Mouse (Mus musculus): ENCODE data around the gene Pla2g4e. TPM values are rescaled to one million over a fixed set of nuclear protein-coding genes. Genes with fewer than 3 reads are reported as not detected.

The Pla2g4e gene
- total RNA-seq, 1 experiment: 1.1 TPM

GRCm38 (mm10) chr2:120165474-120165873 is 79.7 kb downstream of the Pla2g4e start:
- H3K9ac ChIP-seq (ENCODE audit: insufficient read depth, low read depth, low read length, poor library complexity, severe bottlenecking): no peak overlapping the region
- H3K4me3 ChIP-seq (ENCODE audit: insufficient read depth in 1 of 2, low read depth in 1 of 2, low read length in 2 of 2, poor library complexity in 1 of 2, severe bottlenecking in 1 of 2): no peak overlapping the region
- no peaks in the 10 kb centered on the region for H3K4me1 ChIP-seq (ENCODE audit: control insufficient read depth in 2 of 2, insufficient read depth in 2 of 2, low read length in 2 of 2, poor library complexity in 1 of 2)
- H3K27ac ChIP-seq (ENCODE audit: insufficient read depth, low read depth, low read length, poor library complexity, severe bottlenecking): no peak overlapping the region
- no peaks in the 10 kb centered on the region for H3K36me3 ChIP-seq (ENCODE audit: control insufficient read depth, insufficient read depth, low read length, poor library complexity, severe bottlenecking)
- DNase-seq (ENCODE audit: low read depth, low spot score): no peak
- TF ChIP-seq CHD2 (IDR thresholded peaks at IDR 0.05; ENCODE audit: low read depth, low read length) (no peak), MAFK (IDR thresholded peaks at IDR 0.05; ENCODE audit: insufficient read depth, low read depth, low read length) (no peak), ZNF384 (IDR thresholded peaks at IDR 0.05; ENCODE audit: low read depth, low read length) (no peak), ZC3H11A (IDR thresholded peaks at IDR 0.05; ENCODE audit: borderline replicate concordance, low read depth, low read length) (no peak), HCFC1 (IDR thresholded peaks at IDR 0.05; ENCODE audit: borderline replicate concordance, insufficient read depth, low read length) (no peak)
- in situ Hi-C loops (cut with MboI; ENCODE audit: low sequenced_read_pairs in 2 of 2, unreplicated experiment in 2 of 2): no loop called here
- H3K9me3 ChIP-seq (ENCODE audit: control insufficient read depth, insufficient read depth, low read depth, low read length): no peaks in the 10 kb centered on the region

- no peak overlapping the region for H3K9ac ChIP-seq (ENCODE audit: insufficient read depth, low read depth, low read length, poor library complexity, severe bottlenecking)
- in situ Hi-C loops (cut with MboI; ENCODE audit: low sequenced_read_pairs in 2 of 2, unreplicated experiment in 2 of 2): no loop called here
- H3K4me1 ChIP-seq (ENCODE audit: control insufficient read depth in 2 of 2, insufficient read depth in 2 of 2, low read length in 2 of 2, poor library complexity in 1 of 2): no peaks in the 10 kb centered on the region
- no peak overlapping the region for H3K27ac ChIP-seq (ENCODE audit: insufficient read depth, low read depth, low read length, poor library complexity, severe bottlenecking)
- H3K9me3 ChIP-seq (ENCODE audit: control insufficient read depth, insufficient read depth, low read depth, low read length): no peaks in the 10 kb centered on the region
- DNase-seq (ENCODE audit: low read depth, low spot score): no peak
- no peak for TF ChIP-seq ZC3H11A (IDR thresholded peaks at IDR 0.05; ENCODE audit: borderline replicate concordance, low read depth, low read length)
- TF ChIP-seq MAFK (IDR thresholded peaks at IDR 0.05; ENCODE audit: insufficient read depth, low read depth, low read length): no peak
- no peak overlapping the region for H3K4me3 ChIP-seq (ENCODE audit: insufficient read depth in 1 of 2, low read depth in 1 of 2, low read length in 2 of 2, poor library complexity in 1 of 2, severe bottlenecking in 1 of 2)
- no peaks in the 10 kb centered on the region for H3K36me3 ChIP-seq (ENCODE audit: control insufficient read depth, insufficient read depth, low read length, poor library complexity, severe bottlenecking)
Measured at GRCm38 (mm10) chr2:120159434-120159833, 85.7 kb downstream of the Pla2g4e start.

GRCm38 (mm10) chr2:120158846-120159245 is 86.3 kb downstream of the Pla2g4e start:
- H3K36me3 ChIP-seq (ENCODE audit: control insufficient read depth, insufficient read depth, low read length, poor library complexity, severe bottlenecking): no peaks in the 10 kb centered on the region

GRCm38 (mm10) chr2:120158016-120158415 is 87.1 kb downstream of the Pla2g4e start:
- DNase-seq (ENCODE audit: low read depth, low spot score): no peak
- H3K27ac ChIP-seq (ENCODE audit: insufficient read depth, low read depth, low read length, poor library complexity, severe bottlenecking): no peak overlapping the region
- H3K4me3 ChIP-seq (ENCODE audit: insufficient read depth in 1 of 2, low read depth in 1 of 2, low read length in 2 of 2, poor library complexity in 1 of 2, severe bottlenecking in 1 of 2): no peak overlapping the region
- TF ChIP-seq MAFK (IDR thresholded peaks at IDR 0.05; ENCODE audit: insufficient read depth, low read depth, low read length) (no peak), CHD2 (IDR thresholded peaks at IDR 0.05; ENCODE audit: low read depth, low read length) (no peak), ZC3H11A (IDR thresholded peaks at IDR 0.05; ENCODE audit: borderline replicate concordance, low read depth, low read length) (no peak), HCFC1 (IDR thresholded peaks at IDR 0.05; ENCODE audit: borderline replicate concordance, insufficient read depth, low read length) (no peak), ZNF384 (IDR thresholded peaks at IDR 0.05; ENCODE audit: low read depth, low read length) (no peak)
- H3K9me3 ChIP-seq (ENCODE audit: control insufficient read depth, insufficient read depth, low read depth, low read length): no peaks in the 10 kb centered on the region
- H3K9ac ChIP-seq (ENCODE audit: insufficient read depth, low read depth, low read length, poor library complexity, severe bottlenecking): no peak overlapping the region
- H3K36me3 ChIP-seq (ENCODE audit: control insufficient read depth, insufficient read depth, low read length, poor library complexity, severe bottlenecking): no peaks in the 10 kb centered on the region
- H3K4me1 ChIP-seq (ENCODE audit: control insufficient read depth in 2 of 2, insufficient read depth in 2 of 2, low read length in 2 of 2, poor library complexity in 1 of 2): 0 out of 4 replicates have a peak, but pooled peaks cover 0 to 3% of the 10 kb centered on the region in 2 experiments
- in situ Hi-C loops (cut with MboI; ENCODE audit: low sequenced_read_pairs in 2 of 2, unreplicated experiment in 2 of 2): no loop called here

More at GRCm38 (mm10) chr2:120158846-120159245, 86.3 kb downstream of the Pla2g4e start:
- H3K9me3 ChIP-seq (ENCODE audit: control insufficient read depth, insufficient read depth, low read depth, low read length): no peaks in the 10 kb centered on the region
- in situ Hi-C loops (cut with MboI; ENCODE audit: low sequenced_read_pairs in 2 of 2, unreplicated experiment in 2 of 2): no loop called here
- no peak overlapping the region for H3K4me3 ChIP-seq (ENCODE audit: insufficient read depth in 1 of 2, low read depth in 1 of 2, low read length in 2 of 2, poor library complexity in 1 of 2, severe bottlenecking in 1 of 2)
- H3K9ac ChIP-seq (ENCODE audit: insufficient read depth, low read depth, low read length, poor library complexity, severe bottlenecking): no peak overlapping the region
- no peak for TF ChIP-seq ZC3H11A (IDR thresholded peaks at IDR 0.05; ENCODE audit: borderline replicate concordance, low read depth, low read length)
- TF ChIP-seq HCFC1 (IDR thresholded peaks at IDR 0.05; ENCODE audit: borderline replicate concordance, insufficient read depth, low read length): no peak
- no peak for TF ChIP-seq ZNF384 (IDR thresholded peaks at IDR 0.05; ENCODE audit: low read depth, low read length)
- TF ChIP-seq CHD2 (IDR thresholded peaks at IDR 0.05; ENCODE audit: low read depth, low read length): no peak
- no peak for TF ChIP-seq MAFK (IDR thresholded peaks at IDR 0.05; ENCODE audit: insufficient read depth, low read depth, low read length)
- H3K27ac ChIP-seq (ENCODE audit: insufficient read depth, low read depth, low read length, poor library complexity, severe bottlenecking): no peak overlapping the region
- no peak for DNase-seq (ENCODE audit: low read depth, low spot score)
- H3K4me1 ChIP-seq (ENCODE audit: control insufficient read depth in 2 of 2, insufficient read depth in 2 of 2, low read length in 2 of 2, poor library complexity in 1 of 2): no peaks in the 10 kb centered on the region

GRCm38 (mm10) chr2:120157606-120158005 is 87.5 kb downstream of the Pla2g4e start:
- Histone ChIP-seq H3K4me3 (ENCODE audit: insufficient read depth in 1 of 2, low read depth in 1 of 2, low read length in 2 of 2, poor library complexity in 1 of 2, severe bottlenecking in 1 of 2) (no peak overlapping the region), H3K9me3 (ENCODE audit: control insufficient read depth, insufficient read depth, low read depth, low read length) (no peaks in the 10 kb centered on the region), H3K4me1 (ENCODE audit: control insufficient read depth in 2 of 2, insufficient read depth in 2 of 2, low read length in 2 of 2, poor library complexity in 1 of 2) (0 out of 4 replicates have a peak, but pooled peaks cover 0 to 3% of the 10 kb centered on the region in 2 experiments), H3K36me3 (ENCODE audit: control insufficient read depth, insufficient read depth, low read length, poor library complexity, severe bottlenecking) (no peaks in the 10 kb centered on the region), H3K9ac (ENCODE audit: insufficient read depth, low read depth, low read length, poor library complexity, severe bottlenecking) (no peak overlapping the region), H3K27ac (ENCODE audit: insufficient read depth, low read depth, low read length, poor library complexity, severe bottlenecking) (no peak overlapping the region)
- TF ChIP-seq ZNF384 (IDR thresholded peaks at IDR 0.05; ENCODE audit: low read depth, low read length): no peak
- no peak for TF ChIP-seq MAFK (IDR thresholded peaks at IDR 0.05; ENCODE audit: insufficient read depth, low read depth, low read length)
- TF ChIP-seq HCFC1 (IDR thresholded peaks at IDR 0.05; ENCODE audit: borderline replicate concordance, insufficient read depth, low read length): no peak
- no peak for TF ChIP-seq ZC3H11A (IDR thresholded peaks at IDR 0.05; ENCODE audit: borderline replicate concordance, low read depth, low read length)
- no peak for TF ChIP-seq CHD2 (IDR thresholded peaks at IDR 0.05; ENCODE audit: low read depth, low read length)
- in situ Hi-C loops (cut with MboI; ENCODE audit: low sequenced_read_pairs in 2 of 2, unreplicated experiment in 2 of 2): no loop called here
- DNase-seq (ENCODE audit: low read depth, low spot score): peak; percentile 16
